Mouse (Mus musculus) stomach, embryonic 15.5 days (tissue): ENCODE results near the gene Gpsm1. TPM values are rescaled to one million over a fixed set of nuclear protein-coding genes. Genes with fewer than 3 reads are reported as not detected.

Source experiments
- ATAC-seq: fragments of 200-750 bp; cut with Nextera tagmentation; 2 replicates; pipeline ENCODE4 v1.8.0; 2017; ENCODE audit warnings: low read depth, moderate number of reproducible peaks, moderate TSS enrichment; ENCODE audit not compliant: insufficient read depth, low FRiP score
- H3K27ac ChIP-seq: fragments of 300-500 bp; sonication (generic); 2 replicates; pipeline ENCODE4 v1.5.1; 2015; ENCODE audit warnings: mild to moderate bottlenecking, inconsistent platforms
- H3K27me3 ChIP-seq: fragments of 300-500 bp; sonication (generic); replicated peaks from 2 replicates; pipeline ENCODE4 v1.6.1; 2015; ENCODE audit warnings: inconsistent platforms
- H3K36me3 ChIP-seq: fragments of 300-500 bp; sonication (generic); 2 replicates; pipeline ENCODE4 v1.6.1; 2015; ENCODE audit warnings: inconsistent platforms
- H3K4me1 ChIP-seq: fragments of 300-500 bp; sonication (generic); 2 replicates; pipeline ENCODE4 v1.6.1; 2015; ENCODE audit warnings: inconsistent platforms
- H3K4me2 ChIP-seq: fragments of 300-500 bp; sonication (generic); 2 replicates; pipeline ENCODE4 v1.6.1; 2015; ENCODE audit warnings: mild to moderate bottlenecking, inconsistent platforms
- H3K4me3 ChIP-seq: fragments of 300-500 bp; sonication (generic); replicated peaks from 2 replicates; pipeline ENCODE4 v1.5.1; 2015; ENCODE audit warnings: inconsistent platforms
- H3K9ac ChIP-seq: fragments of 300-500 bp; sonication (generic); 2 replicates; pipeline ENCODE4 v1.6.1; 2015; ENCODE audit warnings: inconsistent platforms
- H3K9me3 ChIP-seq: fragments of 300-500 bp; sonication (generic); 2 replicates; pipeline ENCODE4 v1.6.1; 2016; ENCODE audit warnings: inconsistent platforms
- WGBS: fragments of 180-500 bp; shearing (Covaris S2); methylation state at CpG from one replicate; pipeline ENCODE4 v1.1.7; 2015; 5-methylcytosine and 5-hydroxymethylcytosine counted together
- polyA plus RNA-seq: library from polyadenylated mRNA; unstranded; fragments of >200 nt; fragmentation: Nextera tagmentation; extraction: Ambion mirVana; gene quantifications from 2 replicates; pipeline ENCODE4 v1.2.1, GENCODE M21; 2015

The Gpsm1 gene
- polyA plus RNA-seq, 1 experiment from 2014 or later, result 34.6 TPM

DNA sequence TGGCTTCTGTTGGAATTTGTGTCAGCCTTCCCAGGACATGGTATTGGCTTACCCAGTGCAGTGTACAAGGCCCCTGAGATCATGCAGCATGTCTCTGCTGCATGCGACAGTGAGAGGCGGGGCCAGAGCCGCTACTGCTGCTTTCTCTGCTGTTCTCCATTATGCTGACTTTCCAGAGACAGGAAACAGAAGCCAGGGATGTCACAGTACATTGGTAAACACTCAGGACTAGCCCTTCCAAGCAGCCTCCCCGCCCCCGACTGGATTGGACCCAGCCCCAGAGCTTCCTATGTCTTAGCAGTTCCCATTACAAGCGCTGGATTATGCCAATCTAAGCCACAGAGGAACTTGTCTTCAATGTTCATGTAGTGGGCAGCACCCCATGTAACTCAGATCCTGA is 32.9 kb downstream of the Gpsm1 start:
- 47% methylated on average over 6 of the region's 6 CpGs for WGBS
- no peak for ATAC-seq
- Histone ChIP-seq H3K36me3 (peaks cover 26% of the 10 kb centered on the region; the same call in 1 of the 2 replicates), H3K9me3 (no peaks in the 10 kb centered on the region), H3K4me3 (no peak overlapping the region), H3K27me3 (no peaks in the 10 kb centered on the region), H3K27ac (peak overlapping the region; percentile 57), H3K4me2 (no peak overlapping the region), H3K4me1 (peaks cover 15% of the 10 kb centered on the region), H3K9ac (no peak overlapping the region)

DNA sequence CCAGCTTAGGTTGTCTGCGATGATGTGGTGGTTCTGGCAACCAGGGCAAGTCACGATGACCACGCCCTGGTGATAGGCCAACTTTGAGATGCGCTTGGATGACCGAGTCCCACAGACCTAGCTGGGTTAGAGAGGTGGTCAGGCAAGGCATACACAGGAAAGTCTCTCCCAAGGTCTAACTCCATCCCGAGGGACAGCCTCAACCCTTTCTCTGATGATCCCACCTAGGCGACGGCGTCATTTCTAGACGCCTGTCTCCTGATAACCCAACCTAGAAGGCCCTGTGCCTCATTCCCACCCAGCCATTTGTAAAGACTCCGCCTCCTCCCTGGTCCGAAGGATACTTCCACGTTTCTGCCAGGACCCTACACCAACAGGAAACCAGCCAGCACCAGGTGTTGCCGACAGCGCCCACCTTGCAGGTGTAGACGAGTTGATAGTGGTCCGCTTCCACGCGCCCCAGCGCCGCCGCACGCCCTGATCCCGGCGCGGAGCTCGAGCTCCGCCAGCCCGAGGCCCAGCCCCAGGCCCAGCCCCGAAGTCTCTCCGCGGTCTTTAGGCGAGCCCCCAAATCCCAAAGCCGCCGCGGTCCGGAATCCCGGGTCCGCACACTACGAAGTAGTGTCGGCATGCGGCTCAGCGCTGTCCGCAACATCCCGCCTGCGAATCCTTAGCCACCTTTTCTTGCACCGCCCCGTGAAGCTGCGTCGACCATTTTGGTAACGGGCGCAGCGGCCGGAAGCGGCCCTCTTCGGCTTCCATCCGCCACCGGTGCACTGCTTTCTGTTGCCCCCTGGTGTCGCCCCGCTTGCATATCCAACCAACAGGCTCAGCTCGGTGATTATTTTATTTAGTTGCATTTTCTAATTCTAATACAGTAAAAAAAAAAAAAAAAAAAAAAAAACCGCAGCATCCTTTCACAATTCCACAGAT is 36.3 kb downstream of the Gpsm1 start, which contains the start of gene Dnlz:
Gene Dnlz (minus strand): TSS at position 753 of the 933 bp plus-strand sequence.
- peaks cover 8% of the 10 kb centered on the region; the same call in 1 of the 2 replicates for H3K36me3 ChIP-seq
- no peaks in the 10 kb centered on the region for H3K27me3 ChIP-seq
- 2% methylated on average over 62 of the region's 62 CpGs for WGBS
- H3K27ac ChIP-seq, result peak within 1 kb of the TSS; percentile 87
- peak within 1 kb of the TSS; percentile 92 for H3K4me2 ChIP-seq
- H3K4me1 ChIP-seq, result peaks cover 10% of the 10 kb centered on the region
- H3K9ac ChIP-seq, result peak within 1 kb of the TSS; percentile 92
- ATAC-seq, result peak; percentile 77
- no peaks in the 10 kb centered on the region for H3K9me3 ChIP-seq
- H3K4me3 ChIP-seq, result peak within 1 kb of the TSS; percentile 68

DNA sequence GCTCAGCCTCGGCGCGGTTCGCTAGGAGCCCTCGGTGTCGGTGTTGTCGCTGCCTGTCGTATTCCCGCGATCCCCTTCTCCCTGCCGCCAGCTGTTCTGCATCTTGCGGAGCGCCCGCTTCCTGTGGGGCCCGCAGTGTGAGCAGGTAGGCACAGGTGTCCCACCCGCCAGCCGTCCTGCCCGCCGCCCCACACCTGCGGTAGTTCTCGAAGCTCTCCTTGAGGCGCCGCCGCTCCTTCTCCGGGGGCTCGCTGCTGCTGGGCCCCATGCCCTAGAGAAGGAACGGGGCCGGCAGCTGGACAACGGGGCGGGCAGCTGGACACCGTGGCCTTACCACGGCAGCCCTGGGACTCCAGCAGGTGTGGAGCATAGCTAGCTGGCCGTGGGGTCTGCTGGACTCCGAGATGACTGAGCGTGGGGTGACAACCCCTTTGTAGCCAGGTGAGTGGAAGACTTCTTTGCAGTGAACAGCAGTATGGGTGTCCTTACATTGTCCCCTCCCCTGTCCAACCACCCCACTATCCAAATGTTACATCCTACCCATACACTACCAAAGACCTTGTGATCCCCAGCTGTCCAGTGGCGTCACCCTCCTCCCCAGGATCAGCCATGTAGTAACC is 37.1 kb downstream of the Gpsm1 start:
- peak overlapping the region; percentile 68 for H3K4me3 ChIP-seq
- peak overlapping the region; percentile 64 for H3K9ac ChIP-seq
- H3K27ac ChIP-seq, result peak overlapping the region; percentile 58; the same call in 1 of the 2 replicates
- H3K9me3 ChIP-seq, result no peaks in the 10 kb centered on the region
- peaks cover 10% of the 10 kb centered on the region for H3K4me1 ChIP-seq
- ATAC-seq, result no peak
- H3K27me3 ChIP-seq, result no peaks in the 10 kb centered on the region
- 0 out of 2 replicates have a peak, but pooled peaks cover under 1% of the 10 kb centered on the region for H3K36me3 ChIP-seq
- 3% methylated on average over 36 of the region's 36 CpGs for WGBS
- peak overlapping the region; percentile 92 for H3K4me2 ChIP-seq

DNA sequence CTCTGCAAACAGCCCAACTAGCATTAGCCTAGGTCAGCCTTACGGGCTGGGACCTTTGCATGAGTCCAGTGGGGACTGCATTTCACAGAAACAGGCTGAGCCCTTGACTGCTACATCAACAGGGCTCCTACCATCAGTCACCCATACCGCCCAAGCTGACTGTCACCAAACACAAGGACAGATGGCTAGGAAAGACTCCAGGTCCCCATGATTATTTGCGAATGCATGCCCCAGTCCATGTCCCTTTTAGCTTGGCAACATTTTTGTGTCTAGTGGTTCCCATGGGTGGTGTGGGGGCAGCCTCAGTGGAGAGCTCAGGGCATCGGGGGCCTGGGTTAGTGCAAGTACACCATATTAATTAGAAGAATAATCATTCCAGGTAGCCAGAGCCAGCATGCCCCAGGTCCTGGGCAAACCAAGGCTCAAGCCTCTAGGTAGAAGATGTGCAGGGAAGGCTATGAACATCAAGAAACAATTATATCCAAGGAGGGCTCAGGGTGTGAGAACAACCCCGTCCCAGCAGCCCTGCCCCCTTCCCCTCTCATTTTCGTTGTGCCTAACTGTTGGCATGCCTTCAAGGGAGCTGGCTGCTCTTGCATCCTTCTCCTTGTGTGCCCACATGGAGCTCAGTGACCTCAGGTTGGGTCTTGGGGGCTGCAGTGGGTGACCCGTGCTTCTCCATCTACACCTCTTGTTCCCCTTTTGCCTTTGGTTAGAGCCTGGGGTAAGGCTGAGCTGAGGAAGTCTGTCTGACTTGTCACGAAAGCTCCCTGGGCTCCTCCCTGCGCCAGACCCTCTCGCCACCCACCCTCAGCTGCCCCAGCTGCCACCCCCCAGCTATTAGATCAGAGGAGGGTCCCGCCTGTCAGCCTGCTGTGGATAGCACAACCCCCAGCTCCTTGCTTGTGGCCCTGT is 38.0 kb downstream of the Gpsm1 start:
- H3K27me3 ChIP-seq, result no peaks in the 10 kb centered on the region
- H3K4me1 ChIP-seq, result peaks cover 10% of the 10 kb centered on the region
- 86% methylated on average over 11 of the region's 11 CpGs for WGBS
- no peak for ATAC-seq
- peak overlapping the region; percentile 92 for H3K4me2 ChIP-seq
- H3K9ac ChIP-seq, result no peak overlapping the region
- peak overlapping the region; percentile 68 for H3K4me3 ChIP-seq
- no peaks in the 10 kb centered on the region for H3K9me3 ChIP-seq
- no peak overlapping the region for H3K27ac ChIP-seq
- no peaks in the 10 kb centered on the region for H3K36me3 ChIP-seq

DNA sequence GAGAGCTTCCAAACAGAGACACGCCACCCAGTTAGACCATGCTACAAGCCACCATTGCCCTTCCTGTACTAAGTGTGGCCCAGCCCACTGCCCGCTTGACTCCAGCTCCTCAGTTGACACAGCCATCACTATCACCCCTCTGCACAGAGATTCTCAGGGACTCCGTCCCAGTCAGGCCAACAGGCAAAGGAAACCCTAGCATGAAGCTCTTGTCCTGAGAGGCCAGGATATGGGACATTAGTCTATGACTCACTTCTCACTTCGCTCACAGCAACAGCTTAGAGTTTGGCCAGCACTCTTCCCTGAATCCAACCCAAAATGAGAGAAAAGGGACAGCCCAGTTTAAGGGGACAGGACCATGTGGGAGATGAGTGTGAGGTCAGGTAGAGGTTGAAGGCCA is 39.1 kb downstream of the Gpsm1 start:
- H3K9me3 ChIP-seq, result no peaks in the 10 kb centered on the region
- no peak for ATAC-seq
- peaks cover 10% of the 10 kb centered on the region for H3K4me1 ChIP-seq
- no peak overlapping the region for H3K4me3 ChIP-seq
- H3K36me3 ChIP-seq, result no peaks in the 10 kb centered on the region
- 86% methylated on average over 4 of the region's 4 CpGs for WGBS
- no peak overlapping the region for H3K4me2 ChIP-seq
- no peak overlapping the region for H3K9ac ChIP-seq
- no peak overlapping the region for H3K27ac ChIP-seq
- no peaks in the 10 kb centered on the region for H3K27me3 ChIP-seq

DNA sequence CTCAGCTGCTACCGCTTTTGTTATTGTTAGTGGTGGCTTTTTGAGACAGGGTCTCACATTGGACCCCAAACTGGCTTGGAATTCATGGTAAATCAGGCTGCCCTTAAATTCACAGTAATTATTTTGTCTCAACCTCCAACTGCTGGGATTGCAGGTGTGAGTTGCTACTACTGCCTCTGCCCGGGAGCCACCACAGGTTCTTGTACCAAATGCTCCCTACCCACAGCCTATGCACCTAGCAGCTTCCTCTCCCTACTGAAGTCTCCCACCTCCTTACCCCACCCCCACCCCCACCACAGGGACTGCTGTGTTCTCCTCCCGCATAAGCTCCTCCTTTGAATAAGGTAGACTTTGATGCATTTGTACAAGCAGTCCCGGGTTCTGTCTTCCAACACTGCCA is 40.9 kb downstream of the Gpsm1 start:
- no peak for ATAC-seq
- no peak overlapping the region for H3K27ac ChIP-seq
- H3K4me3 ChIP-seq, result no peak overlapping the region
- 84% methylated on average over 4 of the region's 4 CpGs for WGBS
- no peaks in the 10 kb centered on the region for H3K36me3 ChIP-seq
- H3K9me3 ChIP-seq, result no peaks in the 10 kb centered on the region
- no peak overlapping the region for H3K4me2 ChIP-seq
- H3K27me3 ChIP-seq, result no peaks in the 10 kb centered on the region
- H3K4me1 ChIP-seq, result peaks cover 2% of the 10 kb centered on the region; the same call in 1 of the 2 replicates
- no peak overlapping the region for H3K9ac ChIP-seq

DNA sequence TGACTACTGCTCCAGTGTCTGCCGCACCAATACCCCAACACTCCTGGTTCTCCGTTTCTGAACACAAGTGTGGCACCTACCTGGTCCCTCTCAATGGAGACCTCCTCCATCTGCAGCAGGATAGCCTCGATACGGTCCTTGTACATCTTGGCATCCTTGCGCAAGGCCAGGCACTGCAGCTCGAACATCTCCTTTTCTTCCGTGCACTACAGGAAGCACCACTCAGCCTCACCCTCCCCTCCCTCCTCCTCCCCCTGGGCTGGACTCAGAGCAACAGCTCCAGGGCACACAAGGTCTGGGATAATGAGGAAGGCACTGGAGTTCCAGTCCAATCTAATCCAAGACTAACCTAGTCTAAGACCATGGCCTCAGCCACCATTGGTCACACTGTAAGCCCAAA is 41.4 kb downstream of the Gpsm1 start:
- Histone ChIP-seq H3K4me1 (no peaks in the 10 kb centered on the region; the same call in 1 of the 2 replicates), H3K9me3 (no peaks in the 10 kb centered on the region), H3K4me3 (no peak overlapping the region), H3K9ac (no peak overlapping the region), H3K27ac (no peak overlapping the region), H3K4me2 (no peak overlapping the region), H3K36me3 (no peaks in the 10 kb centered on the region), H3K27me3 (no peaks in the 10 kb centered on the region)
- WGBS, result 75% methylated on average over 7 of the region's 7 CpGs
- ATAC-seq, result no peak

DNA sequence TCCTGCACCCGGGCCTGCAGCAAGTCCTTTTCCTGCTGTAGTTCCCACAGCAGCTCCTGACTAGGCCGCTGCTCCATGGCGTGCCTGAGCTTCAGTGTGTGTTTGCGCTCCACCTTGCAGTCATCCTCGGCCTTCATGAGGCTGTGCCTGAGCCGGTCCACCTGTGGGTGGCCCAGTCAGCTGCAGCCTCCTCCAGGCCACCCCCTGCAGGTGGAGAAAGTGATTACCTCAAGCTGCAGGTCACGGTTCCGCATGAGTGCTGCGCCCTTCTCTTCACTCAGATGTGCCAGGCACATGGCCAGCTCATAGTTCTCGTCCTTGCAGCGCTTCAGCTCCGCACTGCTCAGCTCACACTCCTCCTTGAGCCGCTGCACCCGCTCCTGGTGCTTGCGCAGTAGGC is 42.2 kb downstream of the Gpsm1 start:
- no peak overlapping the region for H3K27ac ChIP-seq
- H3K36me3 ChIP-seq, result no peaks in the 10 kb centered on the region
- no peaks in the 10 kb centered on the region for H3K9me3 ChIP-seq
- H3K4me1 ChIP-seq, result no peaks in the 10 kb centered on the region; the same call in 1 of the 2 replicates
- H3K27me3 ChIP-seq, result no peaks in the 10 kb centered on the region
- peak; percentile 30; the same call in 1 of the 2 replicates for ATAC-seq
- no peak overlapping the region for H3K9ac ChIP-seq
- H3K4me2 ChIP-seq, result no peak overlapping the region
- no peak overlapping the region for H3K4me3 ChIP-seq
- 54% methylated on average over 15 of the region's 15 CpGs for WGBS

DNA sequence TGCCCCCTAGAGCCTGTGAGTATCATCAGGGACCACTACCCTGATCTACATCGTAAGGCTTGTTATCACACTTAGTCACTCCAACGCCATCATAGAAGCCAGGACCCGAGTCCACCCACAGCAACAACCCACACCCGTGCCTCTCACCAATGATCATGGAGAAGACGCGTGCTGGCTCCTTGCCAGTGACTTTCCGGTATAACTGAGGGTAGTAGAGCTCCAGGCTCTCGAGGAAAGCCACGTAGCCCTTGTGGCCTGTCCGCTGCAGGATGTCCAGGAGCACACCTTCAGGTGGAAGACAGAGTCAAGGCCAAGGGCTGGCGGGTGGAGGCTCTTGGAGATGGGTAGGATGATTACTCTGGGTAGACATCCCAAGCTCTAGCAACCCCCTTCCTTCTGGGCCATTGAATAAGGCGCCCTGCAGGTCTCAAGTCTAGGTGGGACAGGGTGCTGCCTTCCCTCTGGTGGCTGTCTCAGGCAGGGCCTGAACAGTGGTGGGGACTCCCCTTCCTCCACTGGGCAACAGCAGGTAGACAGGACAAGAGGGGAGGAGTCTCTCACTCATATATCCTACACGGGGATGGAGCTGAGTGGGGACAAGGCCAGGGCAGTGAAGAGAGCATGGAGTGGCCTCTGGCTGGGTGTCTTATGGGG is 43.5 kb downstream of the Gpsm1 start:
- H3K4me3 ChIP-seq, result no peak overlapping the region
- H3K4me2 ChIP-seq, result no peak overlapping the region
- no peak overlapping the region for H3K9ac ChIP-seq
- no peaks in the 10 kb centered on the region for H3K27me3 ChIP-seq
- WGBS, result 85% methylated on average over 13 of the region's 13 CpGs
- no peaks in the 10 kb centered on the region for H3K9me3 ChIP-seq
- H3K36me3 ChIP-seq, result no peaks in the 10 kb centered on the region
- no peak overlapping the region for H3K27ac ChIP-seq
- 0 out of 2 replicates have a peak, but pooled peaks have one; percentile 11 for ATAC-seq
- no peaks in the 10 kb centered on the region for H3K4me1 ChIP-seq

DNA sequence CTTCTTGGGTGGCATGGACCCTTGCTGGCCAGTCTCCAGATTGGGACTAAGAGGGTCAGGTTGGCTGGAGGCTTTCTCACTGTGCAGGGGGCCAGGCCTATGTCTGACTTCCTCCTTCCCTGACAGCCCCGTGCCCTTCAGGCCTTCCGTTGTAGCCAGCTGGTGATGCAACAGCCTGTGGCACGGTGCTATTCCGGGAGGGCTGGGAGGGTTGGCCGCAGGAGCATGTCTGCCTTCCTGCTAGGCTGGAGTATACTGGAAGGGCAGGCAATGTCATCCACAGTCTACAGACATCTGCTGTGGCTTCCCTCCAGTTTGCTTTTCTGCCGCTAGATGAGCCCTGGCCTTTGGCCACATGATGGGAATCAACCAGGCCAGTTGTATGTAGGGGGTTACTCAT is 44.7 kb downstream of the Gpsm1 start:
- no peak for ATAC-seq
- Histone ChIP-seq H3K27me3 (no peaks in the 10 kb centered on the region), H3K9me3 (no peaks in the 10 kb centered on the region), H3K27ac (no peak overlapping the region), H3K4me1 (no peaks in the 10 kb centered on the region), H3K36me3 (peaks cover 8% of the 10 kb centered on the region; the same call in 1 of the 2 replicates), H3K4me3 (0 out of 2 replicates have a peak overlapping the region, but pooled peaks have one; percentile 3), H3K9ac (no peak overlapping the region), H3K4me2 (no peak overlapping the region)
- WGBS, result 87% methylated on average over 6 of the region's 6 CpGs

DNA sequence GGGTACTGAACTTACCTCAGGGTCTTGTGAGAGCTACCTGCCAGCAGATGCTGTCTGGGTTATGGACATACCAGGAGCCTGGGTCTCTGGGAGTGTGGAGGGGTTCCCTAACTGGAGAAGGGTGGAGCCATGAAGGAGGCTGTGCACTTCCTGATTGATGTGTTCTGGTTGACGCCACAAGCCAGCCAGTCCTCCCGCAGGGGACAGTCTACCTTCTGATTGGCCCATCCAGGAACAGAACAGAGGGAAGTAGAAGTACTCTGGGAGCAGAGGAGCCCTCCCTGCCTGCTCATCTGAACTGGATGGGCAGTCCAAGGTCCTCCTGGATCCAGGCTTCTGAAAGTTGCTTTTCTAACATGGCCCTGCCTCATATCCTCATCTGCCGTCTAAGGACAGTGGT is 45.5 kb downstream of the Gpsm1 start, which contains the start of gene Card9:
Gene Card9 (minus strand): TSS at position 147 of the 400 bp plus-strand sequence.
- Histone ChIP-seq H3K9ac (no peak within 1 kb of the TSS), H3K4me1 (no peaks in the 10 kb centered on the region), H3K4me2 (no peak within 1 kb of the TSS), H3K36me3 (peaks cover 10% of the 10 kb centered on the region; the same call in 1 of the 2 replicates), H3K27ac (no peak within 1 kb of the TSS), H3K4me3 (0 out of 2 replicates have a peak within 1 kb of the TSS, but pooled peaks have one; percentile 3), H3K27me3 (no peaks in the 10 kb centered on the region), H3K9me3 (no peaks in the 10 kb centered on the region)
- ATAC-seq, result peak; percentile 4; the same call in 1 of the 2 replicates
- 41% methylated on average over 3 of the region's 3 CpGs for WGBS
